Mouse (Mus musculus) hindbrain, embryonic 16.5 days (tissue): ENCODE measurements around the gene 0610030E20Rik. TPM values are rescaled to one million over a fixed set of nuclear protein-coding genes. Genes with fewer than 3 reads are reported as not detected.
A peak's percentile ranks its signal among the peaks of the same experiment; 100 is the strongest.

ENCODE experiments used
- ATAC-seq: fragments of 200-750 bp; cut with Nextera tagmentation; 2 replicates; pipeline ENCODE4 v1.8.0; 2017; ENCODE audit warnings: moderate TSS enrichment, moderate library complexity
- H3K27ac ChIP-seq: fragments of 300-500 bp; sonication (generic); 2 replicates; pipeline ENCODE4 v1.5.1; 2014; ENCODE audit warnings: low read depth, mild to moderate bottlenecking, control low read depth, low read length, moderate library complexity
- H3K27me3 ChIP-seq: fragments of 300-500 bp; sonication (generic); replicated peaks from 2 replicates; pipeline ENCODE4 v1.6.1; 2014; ENCODE audit warnings: low read length; ENCODE audit not compliant: control insufficient read depth, insufficient read depth
- H3K36me3 ChIP-seq: fragments of 300-500 bp; sonication (generic); 2 replicates; pipeline ENCODE4 v1.6.1; 2014; ENCODE audit warnings: mild to moderate bottlenecking, low read length, moderate library complexity, mixed read lengths; ENCODE audit not compliant: control insufficient read depth, insufficient read depth
- H3K4me1 ChIP-seq: fragments of 300-500 bp; sonication (generic); 2 replicates; pipeline ENCODE4 v1.6.1; 2014; ENCODE audit warnings: low read depth, low read length; ENCODE audit not compliant: control insufficient read depth, insufficient read depth
- H3K4me2 ChIP-seq: fragments of 300-500 bp; sonication (generic); 2 replicates; pipeline ENCODE4 v1.6.1; 2014; ENCODE audit warnings: mild to moderate bottlenecking, low read length, control low read depth, moderate library complexity
- H3K4me3 ChIP-seq: fragments of 300-500 bp; sonication (generic); 2 replicates; pipeline ENCODE4 v1.5.1; 2014; ENCODE audit warnings: mild to moderate bottlenecking, low read length, control low read depth, moderate library complexity
- H3K9ac ChIP-seq: fragments of 300-500 bp; sonication (generic); 2 replicates; pipeline ENCODE4 v1.6.1; 2014; ENCODE audit warnings: low read depth, mild to moderate bottlenecking, control low read depth, low read length, moderate library complexity
- H3K9me3 ChIP-seq: fragments of 300-500 bp; sonication (generic); 2 replicates; pipeline ENCODE4 v1.6.1; 2014; ENCODE audit warnings: mild to moderate bottlenecking, low read length, moderate library complexity; ENCODE audit not compliant: control insufficient read depth
- WGBS: fragments of 180-500 bp; shearing (Covaris S2); extraction: QIAGEN DNeasy Blood & Tissue Kit; methylation state at CpG from one replicate; pipeline ENCODE4 v1.1.7; 2014; 5-methylcytosine and 5-hydroxymethylcytosine counted together
- polyA plus RNA-seq: library from polyadenylated mRNA; unstranded; fragments of >200 nt; fragmentation: Nextera tagmentation; extraction: Ambion mirVana; gene quantifications from 2 replicates; pipeline ENCODE4 v1.2.1, GENCODE M21; 2015

0610030E20Rik gene
- polyA plus RNA-seq, 1 experiment from 2014 or later: 17.3 TPM

GRCm38 (mm10) chr6:72345074-72345567, 2.0 kb upstream of the 0610030E20Rik start, which contains the start of gene Usp39:
TSS of gene Usp39 (minus strand) at chr6:72345184.
- H3K9me3 ChIP-seq: no peaks in the 10 kb centered on the region
- peak within 1 kb of the TSS; percentile 75 for H3K27ac ChIP-seq
- peak within 1 kb of the TSS; percentile 99 for H3K4me2 ChIP-seq
- no peaks in the 10 kb centered on the region for H3K27me3 ChIP-seq
- ATAC-seq: peak; percentile 87
- peak within 1 kb of the TSS; percentile 100 for H3K4me3 ChIP-seq
- peaks cover 35% of the 10 kb centered on the region for H3K4me1 ChIP-seq
- H3K9ac ChIP-seq: peak within 1 kb of the TSS; percentile 92
- peaks cover 4% of the 10 kb centered on the region; the same call in 1 of the 2 replicates for H3K36me3 ChIP-seq
- WGBS: 1% methylated on average over 30 of the region's 30 CpGs

DNA sequence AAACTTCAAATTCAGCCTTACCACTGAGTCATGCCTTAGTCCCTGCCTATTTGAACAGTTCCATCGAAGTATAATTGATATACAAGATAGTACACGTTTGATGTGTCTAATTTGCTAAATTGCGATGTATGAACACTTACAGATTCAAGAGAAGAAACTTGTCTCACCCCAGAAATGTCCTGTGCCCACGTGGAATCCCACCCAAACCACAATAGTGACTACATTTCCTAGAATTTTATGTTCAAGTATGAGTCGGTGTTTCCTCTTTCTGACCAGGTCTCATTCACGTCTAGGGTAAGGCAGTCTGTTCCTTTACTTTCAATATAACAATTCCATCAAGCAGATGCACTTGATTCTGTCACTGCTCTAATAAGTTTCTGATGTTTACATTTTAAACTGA, 1.5 kb upstream of the 0610030E20Rik start:
- Histone ChIP-seq H3K4me2 (peak overlapping the region; percentile 99), H3K9ac (no peak overlapping the region), H3K27ac (no peak overlapping the region), H3K9me3 (no peaks in the 10 kb centered on the region), H3K27me3 (no peaks in the 10 kb centered on the region), H3K4me1 (peaks cover 35% of the 10 kb centered on the region), H3K4me3 (peak overlapping the region; percentile 100), H3K36me3 (peaks cover 9% of the 10 kb centered on the region; the same call in 1 of the 2 replicates)
- ATAC-seq: no peak
- 46% methylated on average over 6 of the region's 6 CpGs for WGBS

- no peak overlapping the region for H3K4me3 ChIP-seq
- peaks cover 12% of the 10 kb centered on the region; the same call in 1 of the 2 replicates for H3K36me3 ChIP-seq
- ATAC-seq: no peak
- H3K9ac ChIP-seq: no peak overlapping the region
- no peaks in the 10 kb centered on the region for H3K9me3 ChIP-seq
- no peak overlapping the region for H3K27ac ChIP-seq
- H3K27me3 ChIP-seq: no peaks in the 10 kb centered on the region
- peaks cover 35% of the 10 kb centered on the region for H3K4me1 ChIP-seq
- 87% methylated on average over 4 of the region's 4 CpGs for WGBS
- no peak overlapping the region; the same call in 1 of the 2 replicates for H3K4me2 ChIP-seq
Observed at GRCm38 (mm10) chr6:72346261-72346660, 856 bp upstream of the 0610030E20Rik start.

- Histone ChIP-seq H3K9me3 (no peaks in the 10 kb centered on the region), H3K4me2 (peak overlapping the region; percentile 86), H3K4me3 (no peak overlapping the region), H3K36me3 (peaks cover 12% of the 10 kb centered on the region; the same call in 1 of the 2 replicates), H3K9ac (peak overlapping the region; percentile 78; the same call in 1 of the 2 replicates), H3K27me3 (no peaks in the 10 kb centered on the region), H3K4me1 (peaks cover 35% of the 10 kb centered on the region), H3K27ac (no peak overlapping the region)
- 76% methylated on average over 10 of the region's 10 CpGs for WGBS
- no peak for ATAC-seq
Observed at GRCm38 (mm10) chr6:72348411-72348810, 1.3 kb downstream of the 0610030E20Rik start.

- 97% methylated on average over 2 of the region's 2 CpGs for WGBS
- Histone ChIP-seq H3K9me3 (no peaks in the 10 kb centered on the region), H3K9ac (no peak overlapping the region), H3K4me2 (no peak overlapping the region), H3K4me3 (no peak overlapping the region), H3K36me3 (peaks cover 12% of the 10 kb centered on the region; the same call in 1 of the 2 replicates), H3K4me1 (peaks cover 33% of the 10 kb centered on the region), H3K27me3 (no peaks in the 10 kb centered on the region), H3K27ac (no peak overlapping the region)
- ATAC-seq: no peak
Observed at GRCm38 (mm10) chr6:72350214-72350613, 3.1 kb downstream of the 0610030E20Rik start.

DNA sequence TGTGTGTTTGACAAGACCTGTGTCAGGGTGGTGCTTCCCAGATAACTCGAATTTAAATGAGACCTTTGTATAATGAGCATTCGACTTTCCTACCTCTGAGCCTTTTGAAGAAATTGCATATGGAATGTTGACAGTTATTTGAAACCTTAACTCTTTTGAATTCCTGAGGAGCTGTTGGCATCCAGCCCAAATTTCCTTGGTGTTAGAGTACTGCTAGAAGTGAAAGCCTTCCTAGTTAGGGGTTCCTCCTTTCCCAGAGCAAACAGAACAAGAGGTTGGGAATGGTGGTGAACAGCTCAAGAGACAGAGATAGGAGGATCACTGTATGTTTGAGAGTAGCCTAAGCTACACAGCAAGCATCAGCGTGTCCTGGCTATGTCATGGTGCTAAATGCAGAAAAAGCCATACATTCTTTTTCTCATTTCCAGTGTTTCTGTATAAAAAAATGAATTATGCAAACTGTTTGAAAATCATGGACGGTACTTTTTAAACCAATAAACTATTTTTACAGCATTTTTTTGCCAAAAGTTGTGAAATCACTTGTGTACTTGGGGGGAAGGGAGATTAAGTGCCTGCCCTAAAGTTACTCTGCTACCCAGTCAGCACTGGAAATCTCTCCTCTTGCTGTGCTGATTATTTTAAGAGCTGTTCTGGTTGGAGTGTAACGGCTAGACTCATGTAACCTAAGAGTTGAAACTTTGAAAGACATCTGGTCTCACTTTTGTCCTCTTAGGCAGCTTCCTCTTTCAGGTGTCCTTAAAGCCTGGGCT, 5.7 kb downstream of the 0610030E20Rik start:
- no peak for ATAC-seq

GRCm38 (mm10) chr6:72354025-72354424, 6.9 kb downstream of the 0610030E20Rik start:
- Histone ChIP-seq H3K9ac (no peak overlapping the region), H3K9me3 (no peaks in the 10 kb centered on the region), H3K27me3 (no peaks in the 10 kb centered on the region), H3K4me2 (no peak overlapping the region), H3K4me1 (peaks cover 17% of the 10 kb centered on the region), H3K36me3 (peaks cover 18% of the 10 kb centered on the region), H3K27ac (no peak overlapping the region), H3K4me3 (no peak overlapping the region)
- 79% methylated on average over 1 of the region's 1 CpGs for WGBS
- no peak for ATAC-seq

More for the DNA sequence above, 5.7 kb downstream of the 0610030E20Rik start:
- Histone ChIP-seq H3K9ac (no peak overlapping the region), H3K36me3 (peaks cover 12% of the 10 kb centered on the region; the same call in 1 of the 2 replicates), H3K4me3 (no peak overlapping the region), H3K27ac (no peak overlapping the region), H3K9me3 (no peaks in the 10 kb centered on the region), H3K27me3 (no peaks in the 10 kb centered on the region), H3K4me1 (peaks cover 29% of the 10 kb centered on the region), H3K4me2 (no peak overlapping the region)
- WGBS: 69% methylated on average over 5 of the region's 5 CpGs

DNA sequence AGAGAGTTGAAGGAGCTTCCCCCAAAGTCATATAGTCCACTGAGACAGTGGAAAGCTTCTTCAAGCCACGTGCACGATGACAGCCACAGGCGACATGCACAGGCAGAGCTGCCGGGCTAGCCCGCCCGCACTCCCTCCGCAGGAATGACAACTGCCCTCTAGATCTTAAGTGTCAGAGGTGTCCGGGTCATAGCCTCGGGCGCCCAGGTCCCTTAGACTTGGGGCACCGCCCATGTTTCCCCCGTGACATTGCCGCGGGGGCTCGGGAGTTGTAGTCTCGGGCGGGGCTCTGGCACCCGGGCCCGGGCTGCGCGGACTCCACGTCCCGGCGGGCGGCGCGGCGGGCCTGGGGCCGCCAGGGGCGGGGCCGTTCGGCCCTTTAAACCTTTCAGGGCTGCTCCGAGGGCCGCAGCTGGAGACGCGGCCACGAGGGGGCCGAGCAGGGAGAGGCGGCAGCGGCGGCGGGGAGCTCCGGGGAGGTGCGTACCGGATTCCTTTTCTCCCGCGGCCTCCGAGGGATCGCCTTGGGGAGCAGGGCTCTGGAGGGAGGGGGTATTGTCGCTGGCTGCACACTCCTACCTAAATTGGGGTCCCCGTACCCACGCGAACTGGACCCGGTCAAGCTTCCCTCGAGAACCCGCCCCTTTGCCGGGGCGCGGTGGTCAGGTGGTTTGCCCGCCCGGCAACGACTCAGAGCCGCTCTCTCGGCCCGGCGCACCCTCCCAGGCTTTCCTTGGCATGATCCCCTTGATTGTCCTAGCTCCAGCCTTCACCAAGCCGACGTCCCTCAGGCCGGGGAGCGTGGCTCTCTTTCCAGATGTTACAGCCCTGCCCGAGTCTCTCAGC, 8.2 kb downstream of the 0610030E20Rik start, which contains the start of gene Tmem150a:
Tmem150a (plus strand) TSS at position 382 of the 846 bp plus-strand sequence.
- Histone ChIP-seq H3K27me3 (no peaks in the 10 kb centered on the region), H3K9ac (peak within 1 kb of the TSS; percentile 83), H3K36me3 (peaks cover 19% of the 10 kb centered on the region), H3K4me3 (peak within 1 kb of the TSS; percentile 67), H3K4me2 (peak within 1 kb of the TSS; percentile 92), H3K9me3 (no peaks in the 10 kb centered on the region), H3K4me1 (peaks cover 17% of the 10 kb centered on the region), H3K27ac (peak within 1 kb of the TSS; percentile 63; the same call in 1 of the 2 replicates)
- peak; percentile 89 for ATAC-seq
- under 1% methylated on average over 56 of the region's 71 CpGs for WGBS
